Mouse (Mus musculus) intestine, embryonic 16.5 days (tissue): ENCODE measurements around the gene Slf2. TPM values are rescaled to one million over a fixed set of nuclear protein-coding genes. Genes with fewer than 3 reads are reported as not detected.

Source experiments
- ATAC-seq: fragments of 200-750 bp; cut with Nextera tagmentation; 2 replicates; pipeline ENCODE4 v1.8.0; 2017; ENCODE audit warnings: moderate TSS enrichment, moderate library complexity
- H3K27ac ChIP-seq: fragments of 300-500 bp; sonication (generic); 2 replicates; pipeline ENCODE4 v1.5.1; 2014; ENCODE audit warnings: mild to moderate bottlenecking, low read length
- H3K27me3 ChIP-seq: fragments of 300-500 bp; sonication (generic); replicated peaks from 2 replicates; pipeline ENCODE4 v1.6.1; 2014; ENCODE audit warnings: low read length, control low read depth, mixed read lengths; ENCODE audit not compliant: control insufficient read depth, insufficient read depth
- H3K36me3 ChIP-seq: fragments of 300-500 bp; sonication (generic); 2 replicates; pipeline ENCODE4 v1.6.1; 2014; ENCODE audit warnings: low read length, control low read depth; ENCODE audit not compliant: control insufficient read depth, insufficient read depth
- H3K4me1 ChIP-seq: fragments of 300-500 bp; sonication (generic); 2 replicates; pipeline ENCODE4 v1.6.1; 2014; ENCODE audit warnings: low read length, control low read depth, mixed read lengths; ENCODE audit not compliant: control insufficient read depth, insufficient read depth
- H3K4me2 ChIP-seq: fragments of 300-500 bp; sonication (generic); 2 replicates; pipeline ENCODE4 v1.6.1; 2014; ENCODE audit warnings: low read depth, low read length, control low read depth
- H3K4me3 ChIP-seq: fragments of 300-500 bp; sonication (generic); 2 replicates; pipeline ENCODE4 v1.5.1; 2014; ENCODE audit warnings: mild to moderate bottlenecking, low read length
- H3K9ac ChIP-seq: fragments of 300-500 bp; sonication (generic); 2 replicates; pipeline ENCODE4 v1.6.1; 2014; ENCODE audit warnings: low read depth, low read length
- H3K9me3 ChIP-seq: fragments of 300-500 bp; sonication (generic); 2 replicates; pipeline ENCODE4 v1.6.1; 2016; ENCODE audit warnings: low read length, control low read depth; ENCODE audit not compliant: control insufficient read depth
- WGBS: fragments of 180-500 bp; shearing (Covaris S2); extraction: QIAGEN DNeasy Blood & Tissue Kit; methylation state at CpG from one replicate; pipeline ENCODE4 v1.1.7; 2014; 5-methylcytosine and 5-hydroxymethylcytosine counted together
- polyA plus RNA-seq: library from polyadenylated mRNA; unstranded; fragments of >200 nt; fragmentation: Nextera tagmentation; extraction: Ambion mirVana; gene quantifications from 2 replicates; pipeline ENCODE4 v1.2.1, GENCODE M21; 2015

Slf2 gene
- polyA plus RNA-seq, 1 experiment from 2014 or later, result 26.8 TPM

- Histone ChIP-seq H3K36me3 (peaks cover 8% of the 10 kb centered on the region; the same call in 1 of the 2 replicates), H3K9me3 (no peaks in the 10 kb centered on the region), H3K27me3 (no peaks in the 10 kb centered on the region), H3K4me3 (no peak overlapping the region), H3K4me1 (peaks cover 31% of the 10 kb centered on the region), H3K4me2 (no peak overlapping the region), H3K27ac (peak overlapping the region; percentile 88), H3K9ac (no peak overlapping the region)
- peak; percentile 66 for ATAC-seq
- 44% methylated on average over 5 of the region's 5 CpGs for WGBS
These were observed 54.4 kb downstream of the Slf2 start for GRCm38 (mm10) chr19:44985159-44985988.

GRCm38 (mm10) chr19:44987004-44987403 lies 56.1 kb downstream of the Slf2 start:
- 64% methylated on average over 6 of the region's 6 CpGs for WGBS
- H3K4me3 ChIP-seq, result no peak overlapping the region
- no peaks in the 10 kb centered on the region for H3K9me3 ChIP-seq
- peaks cover 28% of the 10 kb centered on the region for H3K4me1 ChIP-seq
- H3K9ac ChIP-seq, result peak overlapping the region; percentile 37; the same call in 1 of the 2 replicates
- H3K4me2 ChIP-seq, result no peak overlapping the region
- H3K27me3 ChIP-seq, result no peaks in the 10 kb centered on the region
- ATAC-seq, result no peak
- peak overlapping the region; percentile 88 for H3K27ac ChIP-seq
- no peaks in the 10 kb centered on the region for H3K36me3 ChIP-seq

- no peaks in the 10 kb centered on the region for H3K27me3 ChIP-seq
- H3K9me3 ChIP-seq, result no peaks in the 10 kb centered on the region
- H3K9ac ChIP-seq, result no peak overlapping the region; the same call in 1 of the 2 replicates
- H3K27ac ChIP-seq, result peak overlapping the region; percentile 97
- no peaks in the 10 kb centered on the region for H3K36me3 ChIP-seq
- peak overlapping the region; percentile 97; the same call in 1 of the 2 replicates for H3K4me2 ChIP-seq
- H3K4me1 ChIP-seq, result peaks cover 28% of the 10 kb centered on the region
- ATAC-seq, result no peak
- H3K4me3 ChIP-seq, result no peak overlapping the region
- 56% methylated on average over 6 of the region's 6 CpGs for WGBS
These were observed 56.9 kb downstream of the Slf2 start for GRCm38 (mm10) chr19:44987851-44988250.

GRCm38 (mm10) chr19:44988321-44988720 lies 57.4 kb downstream of the Slf2 start:
- Histone ChIP-seq H3K9ac (peak overlapping the region; percentile 90), H3K4me2 (peak overlapping the region; percentile 97), H3K27ac (peak overlapping the region; percentile 97), H3K27me3 (no peaks in the 10 kb centered on the region), H3K36me3 (no peaks in the 10 kb centered on the region), H3K4me3 (peak overlapping the region; percentile 82), H3K4me1 (peaks cover 27% of the 10 kb centered on the region), H3K9me3 (no peaks in the 10 kb centered on the region)
- WGBS, result 29% methylated on average over 9 of the region's 9 CpGs
- ATAC-seq, result no peak

GRCm38 (mm10) chr19:44988831-44989566 lies 58.0 kb downstream of the Slf2 start, which contains the start of gene Sema4g:
Gene Sema4g, plus strand, starts transcription at chr19:44989101.
- Histone ChIP-seq H3K4me3 (peak within 1 kb of the TSS; percentile 82), H3K4me1 (peaks cover 25% of the 10 kb centered on the region), H3K9ac (peak within 1 kb of the TSS; percentile 90), H3K27ac (peak within 1 kb of the TSS; percentile 97), H3K9me3 (no peaks in the 10 kb centered on the region), H3K4me2 (peak within 1 kb of the TSS; percentile 97), H3K36me3 (no peaks in the 10 kb centered on the region), H3K27me3 (no peaks in the 10 kb centered on the region)
- WGBS, result under 1% methylated on average over 49 of the region's 58 CpGs
- peak; percentile 41 for ATAC-seq

GRCm38 (mm10) chr19:44989567-44990495 lies 58.9 kb downstream of the Slf2 start:
- no peaks in the 10 kb centered on the region for H3K36me3 ChIP-seq
- peaks cover 20% of the 10 kb centered on the region for H3K4me1 ChIP-seq
- H3K27ac ChIP-seq, result peak overlapping the region; percentile 97

GRCm38 (mm10) chr19:44991031-44991430 lies 60.1 kb downstream of the Slf2 start:
- peaks cover 20% of the 10 kb centered on the region for H3K4me1 ChIP-seq
- ATAC-seq, result peak; percentile 82
- H3K27me3 ChIP-seq, result no peaks in the 10 kb centered on the region
- no peaks in the 10 kb centered on the region for H3K36me3 ChIP-seq
- WGBS, result 67% methylated on average over 8 of the region's 8 CpGs
- H3K9ac ChIP-seq, result peak overlapping the region; percentile 90
- H3K4me3 ChIP-seq, result peak overlapping the region; percentile 82
- H3K9me3 ChIP-seq, result no peaks in the 10 kb centered on the region
- peak overlapping the region; percentile 97 for H3K4me2 ChIP-seq
- peak overlapping the region; percentile 97 for H3K27ac ChIP-seq

More at GRCm38 (mm10) chr19:44989567-44990495, 58.9 kb downstream of the Slf2 start:
- no peak for ATAC-seq
- Histone ChIP-seq H3K4me2 (peak overlapping the region; percentile 97), H3K4me3 (peak overlapping the region; percentile 82), H3K9ac (peak overlapping the region; percentile 90), H3K9me3 (no peaks in the 10 kb centered on the region), H3K27me3 (no peaks in the 10 kb centered on the region)
- 7% methylated on average over 22 of the region's 22 CpGs for WGBS

- Histone ChIP-seq H3K9ac (no peak overlapping the region), H3K4me3 (no peak overlapping the region), H3K4me1 (peaks cover 15% of the 10 kb centered on the region), H3K27ac (no peak overlapping the region), H3K36me3 (no peaks in the 10 kb centered on the region), H3K27me3 (no peaks in the 10 kb centered on the region), H3K4me2 (0 out of 2 replicates have a peak overlapping the region, but pooled peaks have one; percentile 97), H3K9me3 (no peaks in the 10 kb centered on the region)
- 52% methylated on average over 7 of the region's 7 CpGs for WGBS
- ATAC-seq, result no peak
These were observed 61.3 kb downstream of the Slf2 start for GRCm38 (mm10) chr19:44992246-44992645.
